Mouse (Mus musculus): Measurements from ENCODE around the gene Cyth1.

Cyth1 gene

GRCm38 (mm10) chr11:118196824-118197388, 51.5 kb downstream of the Cyth1 start:
- no peak for DNase-seq

- DNase-seq = no peak
These were observed 54.8 kb downstream of the Cyth1 start for GRCm38 (mm10) chr11:118193390-118194147.

- DNase-seq = no peak
These were observed 55.4 kb downstream of the Cyth1 start for GRCm38 (mm10) chr11:118192973-118193372.

GRCm38 (mm10) chr11:118182768-118183167, 65.6 kb downstream of the Cyth1 start:
- no peak for DNase-seq

- no peak for DNase-seq
These were observed 66.0 kb downstream of the Cyth1 start for GRCm38 (mm10) chr11:118182353-118182752.

GRCm38 (mm10) chr11:118180199-118180598, 68.2 kb downstream of the Cyth1 start:
- DNase-seq = no peak

- no peak for DNase-seq
These were observed 70.2 kb downstream of the Cyth1 start for GRCm38 (mm10) chr11:118178236-118178635.

- DNase-seq = no peak
These were observed 73.6 kb downstream of the Cyth1 start for GRCm38 (mm10) chr11:118174752-118175151.

- no peak for DNase-seq
These were observed 75.6 kb downstream of the Cyth1 start for GRCm38 (mm10) chr11:118172768-118173167.

GRCm38 (mm10) chr11:118170333-118170732, 78.1 kb downstream of the Cyth1 start:
- no peak for DNase-seq

- DNase-seq = no peak
These were observed 79.7 kb downstream of the Cyth1 start for GRCm38 (mm10) chr11:118168714-118169113.

- no peak for DNase-seq
These were observed 81.8 kb downstream of the Cyth1 start for GRCm38 (mm10) chr11:118166626-118167025.

GRCm38 (mm10) chr11:118165681-118166080, 82.7 kb downstream of the Cyth1 start:
- no peak for DNase-seq

GRCm38 (mm10) chr11:118164566-118164965, 83.8 kb downstream of the Cyth1 start:
- no peak for DNase-seq

- DNase-seq = no peak
These were observed 86.1 kb downstream of the Cyth1 start for GRCm38 (mm10) chr11:118162245-118162644.

- no peak for DNase-seq
These were observed 87.2 kb downstream of the Cyth1 start for GRCm38 (mm10) chr11:118161240-118161639.

- no peak for DNase-seq
These were observed 87.6 kb downstream of the Cyth1 start for GRCm38 (mm10) chr11:118160763-118161162.

- DNase-seq = no peak
These were observed 89.6 kb downstream of the Cyth1 start for GRCm38 (mm10) chr11:118158753-118159152.

GRCm38 (mm10) chr11:118156480-118157060, 91.8 kb downstream of the Cyth1 start:
- DNase-seq = no peak

- no peak for DNase-seq
These were observed 95.4 kb downstream of the Cyth1 start for GRCm38 (mm10) chr11:118152964-118153363.

- no peak for DNase-seq
These were observed 96.8 kb downstream of the Cyth1 start for GRCm38 (mm10) chr11:118151423-118152180.

- no peak for DNase-seq
These were observed 98.2 kb downstream of the Cyth1 start for GRCm38 (mm10) chr11:118150115-118150701.

Data from thymus, postnatal 14 days (tissue).